Mouse (Mus musculus): ENCODE results near the gene Tns3.
"Not testable (repeated sequence)": the region's sequence is repeated elsewhere in the genome, so short reads cannot be mapped to it uniquely, and the experiment has no call there.

Tns3 gene

DNA sequence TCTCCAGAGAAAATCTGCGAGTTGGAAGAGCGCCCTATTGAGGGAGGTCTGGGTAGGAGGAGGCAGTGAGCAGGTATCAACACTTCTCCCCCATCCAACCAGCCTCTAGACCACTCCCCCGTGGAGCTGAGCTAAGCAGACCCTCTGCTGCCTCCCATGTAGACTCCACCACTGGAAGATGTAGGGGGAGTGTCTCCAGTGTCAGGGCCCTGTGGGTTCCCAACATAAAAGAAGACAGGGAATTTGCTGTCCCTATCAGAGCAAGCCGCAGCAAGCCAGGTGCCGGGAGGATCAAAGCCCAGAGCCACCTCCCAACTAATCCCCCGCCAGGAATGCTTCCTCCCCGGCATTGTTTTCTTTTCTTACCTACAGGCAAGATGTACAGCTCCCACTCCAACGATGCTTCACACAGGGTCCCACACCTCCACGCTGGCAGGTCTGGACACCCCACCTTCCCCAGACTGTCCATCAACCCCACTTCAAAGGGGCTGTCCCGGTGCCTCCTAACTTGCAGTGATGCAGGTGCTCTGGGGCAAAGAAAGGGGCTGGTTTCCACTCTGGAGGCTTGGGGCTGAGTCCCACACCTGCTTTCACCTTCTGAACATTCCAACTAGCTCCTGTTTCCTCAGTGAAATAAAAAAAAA is 22.6 kb downstream of the Tns3 start:
- DNase-seq, result no peak

DNA sequence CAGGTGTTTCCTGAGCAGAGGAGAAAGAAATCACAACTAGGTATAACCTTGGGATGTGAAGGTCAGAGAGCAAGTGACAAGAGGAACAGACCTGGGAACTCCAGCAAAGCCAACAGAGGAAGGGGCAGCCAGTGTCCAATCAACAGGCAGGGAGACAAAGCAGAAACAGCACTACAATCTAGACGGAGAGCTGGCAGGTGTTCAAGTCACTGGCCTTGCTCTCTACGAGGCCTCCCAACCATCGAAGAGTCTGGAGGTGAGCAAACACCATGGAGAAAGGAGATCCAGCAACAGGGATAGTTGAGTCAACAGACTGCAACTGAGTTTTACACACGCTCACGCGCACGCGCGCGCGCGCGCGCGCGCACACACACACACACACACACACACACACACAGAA is 24.6 kb downstream of the Tns3 start:
- no peak for DNase-seq

DNA sequence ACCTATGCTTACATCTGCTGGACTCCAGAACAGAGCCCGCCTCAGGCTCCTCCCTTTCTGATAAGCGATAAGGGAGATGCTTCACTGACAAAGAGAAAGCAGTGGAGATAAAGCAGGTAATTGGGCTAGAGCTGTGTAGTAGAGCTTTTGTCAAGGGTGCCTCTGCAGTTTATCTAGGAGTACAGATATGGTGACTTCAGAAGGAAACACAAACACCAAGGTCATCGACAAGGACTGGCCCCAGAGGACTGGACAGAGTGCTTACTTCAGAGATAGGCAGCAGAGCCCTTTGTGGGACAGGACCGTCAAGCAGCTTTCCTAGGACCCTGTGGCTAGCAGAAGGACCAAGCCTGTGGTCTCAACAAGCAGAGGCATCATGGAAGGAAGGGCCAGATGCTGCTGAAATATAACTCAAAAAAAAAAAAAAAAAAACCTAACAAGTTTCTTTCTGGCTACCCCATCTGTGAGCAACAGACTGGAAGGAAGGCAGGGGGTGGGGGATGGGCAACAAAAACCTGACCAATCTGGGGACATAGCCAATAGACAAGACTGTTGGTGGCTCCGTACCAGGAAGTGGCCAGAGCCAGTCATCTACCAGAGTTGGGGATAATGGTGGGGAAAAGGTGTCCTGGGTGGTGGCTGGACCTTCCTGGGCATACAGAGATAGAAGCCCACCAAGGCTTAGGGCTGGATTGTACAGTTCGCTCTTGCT is 25.2 kb downstream of the Tns3 start:
- no peak for DNase-seq

DNA sequence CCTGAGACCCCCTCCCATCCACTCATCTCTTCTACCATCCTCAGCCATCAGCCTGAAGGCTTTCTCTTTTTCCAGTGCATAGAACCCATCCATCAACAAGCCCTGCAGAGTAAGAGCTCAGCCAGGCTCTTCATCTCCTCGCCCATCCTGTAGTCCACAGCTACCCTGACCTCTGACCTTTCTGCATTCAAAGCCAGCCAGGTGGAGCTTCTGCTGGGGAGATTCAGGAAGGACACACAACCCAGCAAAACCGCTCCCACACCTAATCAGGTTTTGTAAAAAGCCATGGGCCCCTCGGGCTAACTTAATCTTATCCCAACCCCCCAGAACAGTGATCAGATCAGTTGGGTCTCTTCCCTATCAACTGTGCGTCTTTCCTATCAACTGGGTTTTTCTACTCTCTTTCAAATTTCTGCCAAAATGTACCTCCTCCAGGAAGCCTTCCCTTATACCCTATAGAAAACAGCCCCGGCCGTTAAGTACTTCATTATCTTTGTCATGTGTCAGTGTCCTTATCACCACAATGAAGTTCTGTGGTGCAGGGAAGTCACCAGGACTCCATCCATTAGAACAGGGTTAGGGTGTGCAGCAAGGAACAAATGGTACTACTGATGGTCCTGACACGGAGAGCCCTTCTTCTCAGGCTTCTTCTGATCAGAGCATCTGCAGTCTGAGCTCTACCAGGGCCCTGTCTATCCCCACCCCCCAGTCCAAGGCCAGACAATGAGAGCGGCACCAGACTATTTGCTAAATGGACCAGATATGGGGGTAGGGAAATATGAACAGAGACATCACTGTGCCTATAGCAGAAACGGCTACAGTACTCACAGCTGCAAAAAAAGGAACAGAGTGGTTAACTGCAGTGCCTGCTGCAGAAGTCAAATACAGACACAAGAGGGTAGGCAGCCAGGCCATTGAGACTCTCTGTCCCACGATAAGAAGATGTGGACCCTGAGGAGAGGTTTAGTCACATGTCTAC is 26.6 kb downstream of the Tns3 start:
- peak; percentile 52 for DNase-seq

DNA sequence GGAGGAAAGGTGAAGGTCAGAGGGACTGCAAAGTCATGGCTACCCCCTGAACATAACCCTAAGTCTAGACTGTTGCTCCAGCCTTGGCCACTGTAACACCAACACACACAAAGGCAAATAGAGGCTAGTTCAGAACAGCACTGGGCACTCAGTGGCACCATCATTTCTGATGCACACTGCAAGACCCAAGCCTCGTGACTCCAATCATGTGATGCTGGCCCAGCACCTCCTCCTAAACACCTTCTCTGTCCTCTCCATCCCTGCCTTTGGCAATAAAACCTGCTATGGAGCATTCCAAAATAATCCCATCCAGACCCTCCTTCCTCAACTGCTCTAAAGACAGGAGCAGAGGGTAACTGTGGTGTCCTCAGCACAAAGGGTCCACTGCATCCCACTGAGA is 27.7 kb downstream of the Tns3 start:
- no peak for DNase-seq

DNA sequence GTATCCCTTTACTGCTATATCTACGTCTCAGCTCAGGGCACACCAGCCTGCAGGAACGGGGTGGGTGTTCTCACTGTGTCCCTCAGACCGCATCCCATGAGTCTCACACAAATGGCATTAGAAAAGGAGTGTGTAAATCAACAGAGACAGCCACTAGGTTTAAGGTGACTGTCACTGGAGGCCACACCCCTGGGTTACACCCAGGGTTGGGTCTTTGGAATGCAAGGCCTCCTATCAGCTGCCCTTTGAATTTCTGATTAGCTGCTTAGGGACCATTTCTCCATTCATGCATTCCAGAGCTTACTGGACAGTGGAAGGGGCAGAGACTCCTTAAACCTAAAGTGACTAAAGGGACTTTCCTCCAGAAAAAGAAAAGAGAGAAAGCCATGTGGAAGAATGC is 28.6 kb downstream of the Tns3 start:
- DNase-seq, result no peak

DNA sequence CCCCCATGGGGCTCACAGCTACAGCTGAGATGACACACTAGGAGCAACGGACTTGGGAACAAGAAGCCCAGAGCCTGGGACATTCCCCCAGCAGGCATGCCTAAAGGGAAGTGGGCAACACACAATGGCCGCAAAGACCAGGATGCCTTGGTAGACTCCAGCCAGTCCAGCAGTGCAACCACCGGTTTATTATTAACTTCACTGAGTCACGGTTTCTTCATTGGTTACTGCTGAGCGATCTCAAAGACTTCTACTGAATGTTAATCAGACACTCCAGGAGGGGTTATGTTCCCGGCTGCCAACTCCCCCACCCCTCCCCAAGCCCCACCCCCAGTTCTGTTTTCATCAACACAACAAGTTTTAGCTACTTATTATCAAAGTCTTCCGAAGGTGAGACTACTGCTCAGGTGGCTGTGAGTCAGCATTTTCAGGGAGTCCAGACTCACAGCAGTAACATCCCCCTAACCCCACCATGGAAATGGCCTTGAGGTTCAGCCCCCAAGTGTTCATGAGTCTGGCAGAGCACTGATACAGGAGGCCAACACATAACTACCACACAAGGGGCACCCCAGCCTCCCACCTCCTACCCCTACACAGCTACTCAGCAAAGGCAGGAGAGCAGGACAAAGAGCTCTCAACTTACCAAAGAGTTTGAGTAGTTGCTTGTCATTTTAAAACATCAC is 29.5 kb downstream of the Tns3 start:
- DNase-seq, result no peak

DNA sequence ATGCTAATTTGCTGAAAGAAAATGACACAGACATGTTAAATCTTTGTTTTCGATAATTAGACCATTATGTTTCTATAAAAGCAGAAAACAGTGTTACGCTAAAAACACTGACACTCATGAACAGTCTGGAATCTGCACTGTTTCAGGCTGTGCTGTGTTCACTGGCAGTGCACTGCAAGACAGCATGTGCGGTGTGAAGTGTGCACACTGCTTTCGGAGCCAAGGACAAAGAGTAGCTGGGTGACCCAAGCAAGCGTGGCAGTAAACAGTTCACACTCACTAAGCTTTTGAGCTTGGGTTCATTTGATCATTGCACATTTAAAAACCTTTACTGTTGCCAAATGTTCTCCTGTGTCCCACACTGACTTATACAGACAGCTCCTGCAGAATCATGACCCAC is 32.2 kb downstream of the Tns3 start:
- no peak for DNase-seq

DNA sequence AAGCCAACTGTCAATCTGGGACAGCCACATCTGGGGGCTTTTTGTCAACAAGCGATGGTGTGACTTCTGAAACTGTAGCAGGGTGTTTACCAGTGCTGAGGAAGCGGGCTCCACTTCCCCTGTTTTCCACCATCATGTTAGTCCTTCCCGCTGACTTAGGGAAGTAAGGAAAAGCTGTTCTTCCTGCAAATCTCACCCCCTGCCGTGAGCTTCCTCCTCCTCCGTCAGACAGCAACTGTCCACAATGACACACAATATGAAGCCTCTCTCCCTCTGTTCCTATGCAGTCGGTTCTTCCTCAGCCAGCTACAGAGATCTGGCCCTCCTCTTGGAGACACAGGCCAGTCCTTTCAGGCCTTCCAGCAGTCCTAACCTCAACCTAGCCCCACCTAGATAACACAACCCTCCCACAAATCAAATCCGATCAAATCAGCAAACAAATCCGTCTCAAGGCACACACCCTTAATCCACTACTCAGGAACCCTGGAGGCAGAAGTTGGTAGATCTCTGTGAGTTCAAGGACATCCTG is 34.4 kb downstream of the Tns3 start:
- no peak for DNase-seq

DNA sequence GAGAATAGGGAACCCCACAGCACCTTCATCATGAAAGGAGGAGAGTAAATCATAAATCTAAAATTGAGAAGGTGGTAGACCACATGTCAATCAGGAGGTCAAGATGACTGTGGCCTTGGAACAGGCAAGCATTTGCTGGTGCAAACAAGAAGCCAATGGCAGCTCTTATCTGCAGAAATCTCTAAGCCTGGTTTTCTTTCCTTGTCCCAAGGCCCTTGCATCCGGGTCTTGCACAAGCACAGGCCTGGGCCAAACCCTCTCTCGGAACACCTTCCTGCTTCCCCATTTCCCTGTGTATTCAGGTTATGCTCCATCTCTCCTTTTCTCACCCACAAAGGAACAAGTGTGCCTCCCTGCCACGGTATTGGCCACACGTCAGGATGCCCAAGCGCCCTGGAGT is 35.0 kb downstream of the Tns3 start:
- DNase-seq, result no peak

DNA sequence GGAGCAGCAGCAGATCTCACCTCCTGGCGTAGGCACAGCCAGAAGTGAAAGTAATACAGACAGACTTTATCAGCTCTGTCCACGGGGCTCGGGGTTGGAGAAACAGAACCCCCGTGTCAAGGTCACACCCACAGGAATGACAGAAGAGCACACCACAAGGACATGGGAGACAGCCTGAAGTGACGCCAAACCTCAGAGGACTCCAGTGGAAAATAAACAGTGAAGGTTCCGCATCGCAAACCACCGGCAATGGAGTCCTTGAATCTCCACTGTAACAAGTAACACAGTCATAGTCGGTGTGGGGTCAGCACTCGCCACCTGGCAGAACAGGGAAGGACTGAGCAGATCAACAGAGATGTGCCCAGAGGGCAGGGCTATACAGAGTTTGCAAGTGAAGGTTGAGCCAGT is 35.5 kb downstream of the Tns3 start:
- DNase-seq, result no peak

DNA sequence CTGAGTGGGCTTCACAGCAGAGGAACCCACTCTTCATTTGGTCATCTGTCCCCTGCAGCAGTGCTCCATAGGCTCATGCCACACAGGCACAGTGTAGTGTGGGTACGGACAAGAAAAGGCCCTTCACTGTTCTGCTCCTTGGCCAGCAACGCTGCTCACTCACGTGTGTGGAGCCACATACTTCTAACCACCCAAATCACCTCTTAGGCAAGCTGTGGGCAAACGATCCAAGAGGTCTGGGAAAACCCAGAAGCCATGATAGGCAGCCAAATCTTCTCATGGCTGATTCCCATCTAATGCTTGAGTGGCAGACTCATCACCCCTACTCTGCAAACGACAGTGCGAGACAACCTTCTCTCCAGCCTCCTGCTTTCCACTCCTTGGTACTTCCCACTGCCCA is 37.2 kb downstream of the Tns3 start:
- no peak for DNase-seq

DNA sequence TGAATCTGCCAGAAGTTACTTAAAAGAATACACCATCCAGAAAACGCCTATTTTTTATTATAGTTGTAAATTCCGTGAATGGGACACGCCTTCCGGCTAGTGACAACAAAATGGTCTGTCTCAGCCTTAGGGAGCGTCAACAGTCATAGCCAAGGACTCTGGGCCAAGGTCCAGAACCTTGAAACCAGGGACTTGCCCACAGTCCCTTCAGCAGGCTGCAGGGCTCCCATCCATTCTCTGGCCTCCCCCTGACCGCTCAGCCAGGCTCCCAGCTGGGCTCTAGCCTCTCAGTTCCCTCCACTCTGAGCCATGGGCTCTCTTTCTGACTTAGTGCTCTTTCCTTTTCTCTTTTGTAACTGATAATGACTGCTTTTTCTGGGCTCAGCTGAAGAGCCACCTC is 37.6 kb downstream of the Tns3 start:
- no peak for DNase-seq

DNA sequence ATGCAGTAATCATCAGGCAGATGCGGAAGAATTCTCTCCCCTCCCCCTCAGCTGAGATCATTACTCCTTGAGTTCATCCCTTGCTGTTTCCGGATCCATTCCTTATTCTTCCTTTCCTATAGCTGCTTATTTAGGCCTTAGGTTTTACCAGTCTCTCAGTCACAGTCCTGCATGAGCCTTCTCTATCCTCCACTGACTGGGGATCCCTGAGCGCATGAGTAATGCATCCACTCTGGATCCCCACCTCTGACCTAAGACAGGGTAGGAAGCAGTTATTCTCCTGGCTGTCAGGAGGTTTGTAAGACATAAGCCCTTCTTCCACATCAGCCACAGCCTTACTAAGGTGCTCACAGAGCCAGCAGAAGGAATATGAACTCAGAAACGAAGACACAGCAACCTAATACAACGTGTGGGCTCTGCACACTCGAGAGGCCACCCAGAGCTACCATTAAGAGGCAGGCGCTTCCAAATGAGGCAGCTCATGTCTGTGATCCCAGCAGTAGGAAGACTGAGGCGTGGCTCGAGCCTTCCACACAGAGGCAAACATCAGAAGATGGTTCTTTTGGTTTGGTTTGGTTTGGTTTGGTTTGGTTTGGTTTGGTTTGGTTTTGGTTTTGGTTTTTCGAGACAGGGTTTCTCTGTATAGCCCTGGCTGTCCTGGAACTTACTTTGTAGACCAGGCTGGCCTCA is 38.3 kb downstream of the Tns3 start:
- DNase-seq, result no peak

DNA sequence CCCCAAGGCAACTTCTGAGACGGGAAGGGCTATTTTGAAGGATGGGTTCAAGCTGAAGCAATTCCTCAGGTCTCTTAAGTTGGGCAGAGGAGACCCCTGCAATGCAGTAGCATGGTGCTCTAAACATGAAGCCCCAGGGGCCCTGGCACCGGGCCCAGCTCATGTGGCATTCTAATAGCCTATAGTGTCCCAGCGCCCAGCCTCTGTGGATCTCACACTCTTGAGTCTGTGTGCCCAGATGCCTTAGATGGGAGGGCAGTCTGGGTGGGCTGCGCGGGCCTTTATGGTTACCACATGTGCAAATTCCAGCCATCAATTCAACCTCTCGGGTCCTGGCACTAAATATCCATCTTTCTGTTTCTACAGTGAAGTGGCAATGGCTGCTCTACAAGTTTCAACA is 38.9 kb downstream of the Tns3 start:
- no peak for DNase-seq

DNA sequence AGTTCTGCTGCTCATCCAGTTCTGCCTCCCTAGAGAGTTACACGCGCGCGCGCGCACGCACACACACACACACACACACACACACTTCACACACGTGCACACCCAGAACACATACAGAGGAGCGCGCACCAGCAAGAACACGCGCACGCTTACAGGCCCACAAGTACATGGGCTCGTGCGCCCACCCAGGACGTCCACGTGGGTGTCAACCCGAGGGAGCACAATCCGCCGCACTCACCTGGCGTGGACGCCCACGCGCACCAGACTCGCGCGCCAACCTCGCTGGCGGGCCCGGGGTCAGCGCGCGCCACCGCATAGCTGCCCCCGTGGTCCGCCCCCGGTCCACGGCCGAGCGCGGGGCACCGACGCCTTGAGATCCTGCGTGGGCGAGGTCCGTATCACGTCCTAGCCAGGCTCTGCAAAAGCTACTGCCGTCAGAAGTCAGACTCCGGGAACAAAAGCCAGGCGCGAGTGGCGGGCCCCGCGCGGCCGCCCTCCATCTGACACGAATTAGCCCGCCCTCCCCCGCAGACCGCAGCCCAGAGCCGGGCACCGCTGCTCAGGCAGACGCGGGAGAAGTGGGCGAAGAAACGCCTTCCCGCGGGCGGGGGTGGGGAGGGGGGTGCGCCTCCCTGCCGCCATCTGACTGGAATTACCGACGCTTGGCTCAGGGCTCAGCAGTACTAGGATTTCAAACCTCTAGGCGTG is 40.0 kb downstream of the Tns3 start:
- DNase-seq, result peak; percentile 62

DNA sequence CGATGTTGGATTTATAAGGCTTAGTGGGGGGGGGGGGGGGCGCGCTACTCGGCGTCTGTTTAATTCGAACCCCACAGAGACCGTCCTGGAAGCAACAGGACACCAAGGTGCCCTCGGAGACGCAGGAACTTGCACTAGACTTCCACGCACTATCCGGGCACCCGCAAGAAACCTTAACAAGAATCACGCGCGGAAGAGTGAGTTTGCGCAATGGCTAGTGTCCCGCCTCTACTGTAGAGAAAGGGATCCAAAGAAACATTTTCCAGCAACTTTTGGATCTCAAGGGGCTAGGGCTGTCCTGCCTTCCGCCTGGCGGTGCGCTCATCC is 40.5 kb downstream of the Tns3 start:
- no peak for DNase-seq

DNA sequence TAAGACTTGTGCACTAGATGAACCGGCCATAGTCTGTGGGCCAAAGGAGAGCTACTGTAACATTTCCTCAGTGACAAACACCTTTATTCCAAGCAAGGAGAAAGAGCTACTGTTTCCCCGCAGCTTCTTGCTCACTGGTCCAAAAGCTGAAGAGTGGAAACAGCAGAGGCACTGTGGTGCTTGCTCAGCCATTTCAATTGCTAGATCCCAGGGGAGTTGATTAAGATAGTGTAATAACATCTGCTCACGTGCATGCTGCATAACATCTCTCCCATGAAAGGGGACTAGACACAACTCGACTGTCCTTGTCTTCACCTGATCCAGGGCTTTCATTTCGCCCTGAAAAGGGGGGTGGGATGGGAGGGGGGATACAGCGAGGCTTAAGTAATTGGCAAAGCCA is 41.7 kb downstream of the Tns3 start:
- DNase-seq, result no peak

DNA sequence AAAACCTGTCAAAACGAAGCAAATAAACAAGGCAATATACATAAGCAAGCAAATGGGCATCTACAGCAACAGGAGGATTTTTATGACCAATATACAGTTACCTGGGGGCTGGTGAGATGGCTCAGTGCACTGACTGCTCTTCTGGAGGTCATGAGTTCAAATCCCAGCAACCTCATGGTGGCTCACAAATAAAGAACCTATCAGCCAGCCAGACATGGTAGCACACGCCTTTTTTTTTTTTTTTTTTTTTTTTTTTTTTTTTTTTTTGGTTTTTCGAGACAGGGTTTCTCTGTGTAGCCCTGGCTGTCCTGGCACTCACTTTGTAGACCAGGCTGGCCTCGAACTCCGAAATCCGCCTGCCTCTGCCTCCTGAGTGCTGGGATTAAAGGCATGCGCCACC is 45.2 kb downstream of the Tns3 start:
- not testable (repeated sequence) for DNase-seq

DNA sequence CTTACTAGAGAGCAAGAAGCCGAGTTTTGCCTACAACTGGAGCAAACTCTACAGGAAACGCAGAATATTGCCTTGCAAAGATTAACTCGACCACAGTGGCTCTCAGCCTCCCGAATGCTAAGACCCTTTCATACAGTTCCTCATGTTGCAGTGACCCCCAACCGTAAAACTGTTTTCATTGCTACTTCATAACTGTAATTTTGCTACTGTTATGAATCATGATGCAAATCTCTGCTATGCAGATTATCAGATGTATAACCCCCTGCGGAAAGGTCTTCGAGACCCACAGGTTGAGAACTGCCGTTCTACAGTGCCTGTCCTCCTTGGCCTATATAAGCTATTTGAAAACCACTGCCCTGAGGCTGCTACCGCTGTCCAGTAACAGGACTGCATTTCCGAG is 46.0 kb downstream of the Tns3 start:
- DNase-seq, result no peak

DNA sequence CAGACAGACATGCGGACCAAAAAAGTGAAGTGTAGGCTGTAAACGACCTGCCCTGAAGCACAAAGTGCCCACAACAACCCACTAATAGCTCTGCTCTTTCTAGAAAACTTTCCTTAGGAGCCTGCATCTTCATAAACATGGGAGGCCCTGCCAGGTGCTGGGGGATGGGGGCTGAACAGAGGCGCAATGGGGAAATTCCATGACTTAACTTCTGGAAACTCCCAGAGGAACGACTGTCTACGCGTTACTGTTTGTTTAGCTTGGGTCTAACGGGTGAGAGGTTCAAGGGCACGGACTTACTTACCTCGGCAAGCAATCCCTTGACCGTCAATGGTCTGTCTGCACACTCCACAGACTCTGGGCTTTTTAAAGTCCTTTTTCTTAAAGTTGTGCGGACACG is 48.9 kb downstream of the Tns3 start:
- DNase-seq, result no peak

DNA sequence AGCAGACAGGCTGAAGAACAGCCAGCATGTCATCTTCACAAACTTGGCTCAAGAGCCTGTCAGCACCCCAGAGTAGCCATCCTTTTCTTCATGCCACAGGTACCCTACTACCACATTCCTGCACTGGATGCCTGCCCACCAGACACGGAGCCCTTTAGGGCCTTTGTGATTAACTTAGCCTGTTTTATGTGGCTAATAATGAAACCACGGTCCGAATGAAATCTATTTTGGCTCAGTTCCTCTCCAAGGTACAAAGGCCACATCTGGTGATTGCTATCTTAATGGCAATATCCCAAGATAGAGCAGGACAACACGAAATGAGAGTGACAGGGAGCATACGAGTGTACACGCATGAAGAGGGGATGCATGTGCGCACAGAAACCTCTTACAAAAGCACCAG is 53.9 kb downstream of the Tns3 start:
- no peak for DNase-seq
